Mouse (Mus musculus) MEL (cell line): ENCODE results near the gene Slc25a17.

Experiments
- CHD1 ChIP-seq: IDR thresholded peaks from 2 replicates; pipeline ENCODE4 v1.6.1; 2012; ENCODE audit warnings: low read depth, mild to moderate bottlenecking, inconsistent platforms, low read length, improper control_type of control experiment
- POLR2A ChIP-seq, 2 experiments: IDR thresholded peaks; 2 replicates each; pipeline ENCODE4 v1.6.1; 2011 to 2012; ENCODE audit warnings: low read length in 2 of 2, mild to moderate bottlenecking in 2 of 2, control low read depth in 1 of 2, improper control_type of control experiment in 1 of 2, low read depth in 1 of 2, moderate library complexity in 1 of 2; ENCODE audit not compliant: control insufficient read depth in 1 of 2, insufficient read depth in 1 of 2, poor library complexity in 1 of 2
- SIN3A ChIP-seq: IDR thresholded peaks from 2 replicates; pipeline ENCODE4 v1.6.1; 2012; ENCODE audit warnings: low read length, improper control_type of control experiment, inconsistent platforms
- SMC3 ChIP-seq: IDR thresholded peaks from 2 replicates; pipeline ENCODE4 v1.6.1; 2011; ENCODE audit warnings: low read depth, low read length, improper control_type of control experiment
- ZNF384 ChIP-seq: IDR thresholded peaks from 2 replicates; pipeline ENCODE4 v1.6.1; 2012; ENCODE audit warnings: low read depth, mild to moderate bottlenecking, inconsistent platforms, low read length, improper control_type of control experiment

GRCm38 (mm10) chr15:81319462-81319861, 41.1 kb downstream of the Slc25a17 start:
- TF ChIP-seq POLR2A (IDR thresholded peaks at IDR 0.05; ENCODE audit: control insufficient read depth in 1 of 2, insufficient read depth in 1 of 2, low read depth in 1 of 2, low read length in 2 of 2, poor library complexity in 1 of 2) (no peak), CHD1 (no peak), SMC3 (no peak), SIN3A (no peak), ZNF384 (no peak)
